Mouse (Mus musculus): ENCODE measurements around the gene Zfand4.
"Not testable (repeated sequence)": the region's sequence is repeated elsewhere in the genome, so short reads cannot be mapped to it uniquely, and the experiment has no call there.

The Zfand4 gene

GRCm38 (mm10) chr6:116311411-116311810, 47.4 kb downstream of the Zfand4 start:
- DNase-seq (ENCODE audit: low spot score in 2 of 2) = no peak

- DNase-seq (ENCODE audit: low spot score in 2 of 2) = no peak
Observed at GRCm38 (mm10) chr6:116319259-116319658, 55.2 kb downstream of the Zfand4 start.

GRCm38 (mm10) chr6:116326641-116327040, 62.6 kb downstream of the Zfand4 start:
- no peak for DNase-seq (ENCODE audit: low spot score in 2 of 2)

GRCm38 (mm10) chr6:116331396-116331795, 67.4 kb downstream of the Zfand4 start:
- DNase-seq (ENCODE audit: low spot score in 2 of 2) = no peak

- DNase-seq (ENCODE audit: low spot score in 2 of 2) = no peak
Observed at GRCm38 (mm10) chr6:116337466-116337834, 73.4 kb downstream of the Zfand4 start.

- peak; percentile 76 to 85 for DNase-seq (ENCODE audit: low spot score in 2 of 2)
Observed at GRCm38 (mm10) chr6:116337835-116338501, 73.9 kb downstream of the Zfand4 start, which contains the start of gene March8. Gene March8 (plus strand): TSS chr6:116338024.

- no peak for DNase-seq (ENCODE audit: low spot score in 2 of 2)
Observed at GRCm38 (mm10) chr6:116338520-116338919, 74.5 kb downstream of the Zfand4 start.

- DNase-seq (ENCODE audit: low spot score in 2 of 2) = no peak
Observed at GRCm38 (mm10) chr6:116339088-116339487, 75.1 kb downstream of the Zfand4 start.

GRCm38 (mm10) chr6:116340521-116340920, 76.5 kb downstream of the Zfand4 start:
- DNase-seq (ENCODE audit: low spot score in 2 of 2) = no peak

GRCm38 (mm10) chr6:116347953-116348352, 83.9 kb downstream of the Zfand4 start:
- no peak for DNase-seq (ENCODE audit: low spot score in 2 of 2)

GRCm38 (mm10) chr6:116349997-116350396, 86.0 kb downstream of the Zfand4 start:
- no peak for DNase-seq (ENCODE audit: low spot score in 2 of 2)

GRCm38 (mm10) chr6:116350643-116351042, 86.6 kb downstream of the Zfand4 start:
- DNase-seq (ENCODE audit: low spot score in 2 of 2) = no peak

GRCm38 (mm10) chr6:116351534-116351933, 87.5 kb downstream of the Zfand4 start:
- DNase-seq (ENCODE audit: low spot score in 2 of 2) = no peak

GRCm38 (mm10) chr6:116353428-116353827, 89.4 kb downstream of the Zfand4 start:
- DNase-seq (ENCODE audit: low spot score in 2 of 2) = no peak

- DNase-seq (ENCODE audit: low spot score in 2 of 2) = not testable (repeated sequence)
Observed at GRCm38 (mm10) chr6:116356311-116356947, 92.4 kb downstream of the Zfand4 start.

- DNase-seq (ENCODE audit: low spot score in 2 of 2) = no peak
Observed at GRCm38 (mm10) chr6:116356948-116357325, 92.9 kb downstream of the Zfand4 start.

GRCm38 (mm10) chr6:116358056-116358455, 94.0 kb downstream of the Zfand4 start:
- DNase-seq (ENCODE audit: low spot score in 2 of 2) = no peak

GRCm38 (mm10) chr6:116359256-116359655, 95.2 kb downstream of the Zfand4 start:
- DNase-seq (ENCODE audit: low spot score in 2 of 2) = no peak

- DNase-seq (ENCODE audit: low spot score in 2 of 2) = no peak
Observed at GRCm38 (mm10) chr6:116361463-116361862, 97.4 kb downstream of the Zfand4 start.

- no peak for DNase-seq (ENCODE audit: low spot score in 2 of 2)
Observed at GRCm38 (mm10) chr6:116361993-116362392, 98.0 kb downstream of the Zfand4 start.

GRCm38 (mm10) chr6:116367971-116368370, 103.9 kb downstream of the Zfand4 start:
- DNase-seq (ENCODE audit: low spot score in 2 of 2) = no peak

- no peak for DNase-seq (ENCODE audit: low spot score in 2 of 2)
Observed at GRCm38 (mm10) chr6:116369811-116370210, 105.8 kb downstream of the Zfand4 start.

GRCm38 (mm10) chr6:116370216-116370976, 106.4 kb downstream of the Zfand4 start:
- DNase-seq (ENCODE audit: low spot score in 2 of 2) = no peak

Data from frontal cortex, postnatal 10 days (tissue).